Mouse (Mus musculus) MN1 (cell line): ENCODE results near the gene Gm42420.

Source experiments
- DNase-seq: peaks from one replicate; pipeline ENCODE4 v3.0.0-alpha.2; 2016; ENCODE audit warnings: low spot score

The Gm42420 gene

DNA sequence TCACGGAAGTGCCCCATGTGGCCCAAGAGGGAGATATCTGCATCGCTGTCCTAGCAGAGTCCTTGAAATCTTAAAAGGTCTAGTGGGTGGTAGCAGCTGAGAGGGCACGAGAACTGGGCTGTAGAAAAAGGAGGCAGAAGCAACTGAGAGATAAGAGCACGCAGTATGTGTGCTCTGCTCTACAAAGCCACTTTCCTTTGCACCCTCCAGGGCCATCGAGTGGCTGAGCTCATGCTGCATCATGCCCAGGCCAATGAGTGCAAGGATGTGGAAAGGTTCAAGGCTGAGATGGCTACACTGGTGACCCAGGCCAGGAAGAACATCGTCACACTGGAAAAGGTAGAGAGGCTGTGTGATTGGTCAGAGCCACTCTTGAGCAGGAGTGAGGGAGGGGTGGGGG lies at the start of gene Gm42420:
TSS of gene Gm42420 (plus strand) at position 237 of the 400 bp plus-strand sequence.
- DNase-seq, result no peak

DNA sequence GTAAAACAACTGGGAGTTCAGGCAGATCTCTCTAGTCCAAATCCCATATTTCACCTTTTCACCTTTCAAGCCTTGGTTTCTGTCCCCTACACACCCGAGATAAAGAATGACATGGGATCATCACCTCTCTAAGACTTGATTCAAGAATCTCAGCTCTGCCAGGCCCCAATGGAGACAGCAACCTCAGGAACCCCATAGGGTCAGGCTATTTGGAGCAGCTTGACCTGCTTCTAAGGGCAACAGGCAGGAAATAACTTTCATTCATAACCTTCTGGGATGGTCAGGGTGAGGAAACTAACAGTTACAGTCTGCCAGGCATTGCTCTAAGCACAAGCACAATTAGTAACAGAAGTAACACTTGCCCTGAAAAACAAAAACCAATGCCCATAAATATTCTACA lies 48.9 kb upstream of the Gm42420 start:
- DNase-seq, result no peak

DNA sequence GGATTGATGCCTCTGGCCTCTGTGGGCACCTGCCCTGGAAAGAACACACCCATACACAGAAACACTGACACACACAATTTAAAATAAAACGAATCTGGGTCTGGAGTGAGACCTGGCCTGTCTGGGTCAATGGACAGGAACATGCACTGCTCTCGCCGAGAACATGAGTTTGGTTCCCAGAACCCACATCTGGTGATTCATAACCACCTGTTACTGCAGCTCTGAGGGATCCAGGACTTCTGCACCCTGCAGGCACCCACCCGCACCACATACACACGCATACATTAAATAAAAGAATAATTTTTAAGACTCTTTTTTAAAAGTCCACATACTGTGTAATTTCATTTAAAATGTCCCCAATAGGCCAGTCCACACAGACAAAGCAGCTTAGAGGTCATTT lies 48.3 kb upstream of the Gm42420 start:
- DNase-seq, result no peak

DNA sequence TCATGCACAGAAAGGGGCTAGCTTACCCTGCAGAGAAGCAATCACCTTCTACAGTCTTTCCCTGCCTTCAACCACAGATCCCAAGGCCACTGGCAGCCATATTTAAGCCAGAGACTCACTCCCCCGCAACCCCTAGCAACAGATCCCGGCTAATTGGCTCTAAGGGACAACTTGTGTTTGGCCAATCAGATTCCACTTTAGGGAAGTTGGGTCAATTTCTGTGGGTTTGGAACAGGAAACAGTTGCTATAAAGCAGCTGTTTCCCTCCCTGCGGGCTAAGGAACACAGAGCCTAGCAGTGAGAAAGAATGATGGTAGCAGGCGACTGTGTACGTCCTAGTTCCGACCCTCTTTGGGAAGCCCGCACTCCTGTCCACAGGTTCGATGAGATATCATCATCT lies 47.3 kb upstream of the Gm42420 start:
- no peak for DNase-seq

DNA sequence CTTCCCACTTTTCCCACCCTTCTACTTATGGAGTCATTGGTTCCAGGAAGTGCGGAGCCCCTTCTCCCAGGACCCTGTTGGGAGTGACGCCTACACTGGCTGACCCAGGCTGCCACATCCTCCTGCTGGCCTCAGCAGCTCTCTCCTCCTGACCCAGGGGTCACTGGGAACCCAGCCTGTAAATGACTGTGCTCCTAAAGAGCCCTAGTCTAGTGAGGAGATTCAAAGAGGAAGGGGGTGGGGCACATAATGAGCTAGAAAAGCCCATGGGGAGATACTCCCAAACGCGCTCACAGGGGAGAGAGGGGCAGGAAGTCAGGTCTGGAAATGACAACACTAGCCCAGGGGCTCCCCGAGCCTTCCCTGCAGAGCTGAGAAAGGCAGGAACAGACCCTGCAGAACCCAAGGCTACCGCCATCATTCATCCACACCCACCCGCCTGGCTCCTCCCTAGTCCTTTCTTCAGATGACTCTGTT lies 45.8 kb upstream of the Gm42420 start:
- peak; percentile 34 for DNase-seq

DNA sequence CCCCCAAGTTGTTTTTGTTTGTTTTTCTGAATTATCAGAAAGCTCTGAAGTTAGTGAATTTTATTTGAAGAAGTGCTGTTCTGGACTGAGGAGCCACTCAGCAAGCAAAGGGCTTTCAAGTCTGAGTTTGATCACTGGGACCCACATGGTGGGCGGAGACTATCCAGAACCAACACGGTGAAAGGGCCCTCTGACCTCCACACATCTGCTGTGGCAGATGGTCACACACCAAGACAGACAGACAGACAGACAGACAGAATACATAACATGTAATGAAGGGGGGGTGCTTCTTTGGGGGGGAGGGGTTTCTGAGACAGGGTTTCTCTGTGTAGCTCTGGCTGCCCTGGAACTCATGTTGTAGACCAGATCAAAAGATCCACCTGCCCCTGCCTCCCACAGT lies 45.0 kb upstream of the Gm42420 start:
- DNase-seq, result no peak

DNA sequence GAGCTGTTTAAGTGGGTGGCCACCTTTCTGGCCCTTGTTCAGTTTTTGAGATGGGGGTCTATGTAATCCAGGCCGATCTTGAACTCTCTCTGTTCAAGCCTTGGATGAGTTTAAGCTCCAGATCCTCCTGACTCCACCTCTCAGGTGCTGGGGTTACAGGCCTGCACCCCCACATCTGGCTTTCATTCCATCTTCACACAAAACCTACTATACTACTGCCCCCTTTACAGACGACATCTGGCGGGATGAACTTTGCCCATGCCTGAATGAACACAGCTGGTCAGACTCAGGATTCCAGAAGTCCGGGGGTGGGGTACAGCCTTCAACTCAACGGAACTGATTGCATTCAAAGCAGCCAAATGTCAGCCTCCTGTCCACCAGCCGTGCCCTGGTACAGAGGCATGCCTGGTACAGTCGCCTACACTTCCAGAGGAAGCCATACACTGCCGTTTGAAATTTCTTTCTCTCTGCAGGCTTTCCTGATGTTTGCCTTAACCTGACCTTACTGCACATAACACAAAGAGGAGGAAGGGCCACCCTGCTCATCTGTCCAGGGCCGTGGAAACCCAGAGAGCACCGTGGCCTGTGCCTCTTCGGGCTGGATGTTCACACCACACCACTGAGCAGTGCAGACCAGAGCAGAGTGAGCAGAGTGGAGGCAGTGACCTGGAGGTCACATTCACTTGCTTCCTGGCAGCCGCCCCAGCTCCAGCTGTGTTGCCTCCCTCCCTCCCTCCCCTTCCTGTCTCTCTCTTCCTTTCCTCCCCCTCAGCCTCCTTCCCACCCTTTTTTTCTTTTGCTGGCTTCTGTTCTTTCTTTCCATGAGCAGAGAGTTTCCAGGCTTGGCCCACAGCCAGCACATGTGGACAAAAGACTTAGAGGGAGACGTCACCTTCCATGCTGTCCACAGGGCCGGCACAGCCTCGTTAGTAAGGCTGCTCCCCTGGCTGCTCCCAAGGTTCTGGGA lies 42.6 kb upstream of the Gm42420 start:
- peak; percentile 89 for DNase-seq

DNA sequence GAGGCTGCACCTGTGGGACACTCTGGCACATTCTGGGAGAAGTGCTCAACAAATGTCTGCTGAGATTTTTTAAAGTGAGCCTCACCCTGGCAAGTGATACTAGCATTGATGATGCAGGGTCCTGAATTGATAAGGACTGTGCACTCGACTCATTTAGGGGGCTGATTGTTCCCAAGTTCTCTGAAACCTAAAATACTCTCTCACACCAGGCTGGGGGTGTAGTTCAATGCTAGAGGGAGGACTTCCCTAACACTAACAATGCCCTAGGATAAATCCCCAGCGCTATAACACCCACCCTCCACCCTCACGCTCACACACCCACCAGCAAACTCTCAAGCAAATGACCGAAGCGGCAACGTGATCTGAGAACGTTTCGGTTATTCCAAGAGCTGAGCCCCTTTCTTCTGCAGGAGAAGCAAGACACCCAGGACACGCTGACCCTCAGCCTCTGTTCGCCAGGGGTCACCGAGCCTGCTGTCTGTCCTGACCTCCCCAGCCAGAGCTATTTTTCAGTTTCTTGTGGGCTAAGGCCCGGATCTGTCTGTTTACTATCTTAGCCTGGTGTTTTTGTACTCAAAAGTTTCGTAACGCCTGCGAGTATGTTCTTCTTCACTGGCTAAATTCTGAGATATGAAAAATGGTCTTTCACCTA lies 41.7 kb upstream of the Gm42420 start:
- DNase-seq, result no peak

DNA sequence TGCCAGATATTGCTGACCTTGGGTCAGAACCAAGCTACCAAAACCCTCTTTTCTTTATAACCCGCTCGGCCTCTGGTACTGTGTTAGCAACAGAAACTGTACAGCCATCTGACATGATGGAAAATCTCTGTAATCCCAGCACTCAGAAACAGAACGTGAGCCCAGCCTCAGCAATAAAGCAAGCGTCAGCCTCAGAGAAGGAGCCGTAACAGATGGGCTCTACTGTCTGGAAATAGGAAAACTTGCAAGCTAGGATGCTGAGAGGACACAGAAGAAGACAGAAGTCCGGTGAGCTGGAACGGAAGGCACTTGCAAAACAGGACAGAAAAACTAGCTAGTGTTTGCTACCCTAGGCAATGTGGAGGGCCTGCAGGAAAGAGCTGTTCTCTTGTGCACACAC lies 40.1 kb upstream of the Gm42420 start:
- no peak for DNase-seq

DNA sequence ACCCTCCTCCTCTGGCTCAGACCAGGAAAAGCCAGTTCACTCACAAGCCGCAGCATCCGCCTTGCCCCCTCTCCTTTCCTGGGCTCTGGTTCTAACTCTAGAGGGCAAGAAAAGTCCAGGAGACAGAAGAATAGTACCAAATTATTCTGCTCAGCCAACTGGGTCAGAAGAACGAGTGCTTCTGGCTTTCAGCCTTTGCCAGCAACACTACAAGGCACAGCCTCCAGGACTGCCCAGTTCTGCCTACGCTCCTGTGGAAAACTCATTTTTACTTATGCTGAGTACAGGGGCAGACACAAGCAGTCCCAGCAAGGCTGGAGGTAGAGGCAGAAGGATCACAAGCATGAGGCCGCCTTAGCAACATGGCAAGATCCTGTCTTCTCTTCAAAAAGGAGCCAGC lies 37.5 kb upstream of the Gm42420 start:
- DNase-seq, result no peak

DNA sequence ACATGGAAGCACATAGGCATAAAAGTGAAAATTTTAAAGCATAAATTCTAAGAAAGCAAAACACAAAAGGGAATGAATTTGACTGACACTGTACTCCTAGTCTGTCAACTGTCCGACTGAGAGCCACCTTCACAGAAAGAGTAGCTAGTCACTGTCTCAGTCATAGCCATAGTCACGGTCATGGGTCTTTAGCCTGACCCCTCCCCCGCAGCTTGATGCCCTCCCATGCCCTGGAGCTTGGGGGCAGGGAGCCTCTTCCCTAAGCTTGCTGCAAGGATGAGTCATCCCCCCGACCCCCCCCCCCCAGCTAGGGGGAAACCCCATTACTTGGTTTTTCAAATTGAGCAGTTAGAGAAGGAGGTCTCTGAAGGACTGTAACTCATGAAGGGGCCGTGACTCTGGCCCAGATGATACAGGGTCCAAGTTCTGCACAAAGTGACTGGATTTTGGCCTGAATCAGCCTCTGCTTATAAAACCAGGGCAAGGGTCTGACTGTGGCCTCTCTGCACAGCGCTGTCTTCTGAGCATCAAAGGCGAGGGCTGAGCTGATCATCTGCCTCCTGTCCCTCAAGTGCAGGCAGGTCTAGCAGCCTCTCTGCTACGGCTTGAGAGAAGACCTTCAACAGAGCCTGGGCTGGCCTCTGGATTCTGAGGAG lies 33.4 kb upstream of the Gm42420 start:
- peak; percentile 50 for DNase-seq

DNA sequence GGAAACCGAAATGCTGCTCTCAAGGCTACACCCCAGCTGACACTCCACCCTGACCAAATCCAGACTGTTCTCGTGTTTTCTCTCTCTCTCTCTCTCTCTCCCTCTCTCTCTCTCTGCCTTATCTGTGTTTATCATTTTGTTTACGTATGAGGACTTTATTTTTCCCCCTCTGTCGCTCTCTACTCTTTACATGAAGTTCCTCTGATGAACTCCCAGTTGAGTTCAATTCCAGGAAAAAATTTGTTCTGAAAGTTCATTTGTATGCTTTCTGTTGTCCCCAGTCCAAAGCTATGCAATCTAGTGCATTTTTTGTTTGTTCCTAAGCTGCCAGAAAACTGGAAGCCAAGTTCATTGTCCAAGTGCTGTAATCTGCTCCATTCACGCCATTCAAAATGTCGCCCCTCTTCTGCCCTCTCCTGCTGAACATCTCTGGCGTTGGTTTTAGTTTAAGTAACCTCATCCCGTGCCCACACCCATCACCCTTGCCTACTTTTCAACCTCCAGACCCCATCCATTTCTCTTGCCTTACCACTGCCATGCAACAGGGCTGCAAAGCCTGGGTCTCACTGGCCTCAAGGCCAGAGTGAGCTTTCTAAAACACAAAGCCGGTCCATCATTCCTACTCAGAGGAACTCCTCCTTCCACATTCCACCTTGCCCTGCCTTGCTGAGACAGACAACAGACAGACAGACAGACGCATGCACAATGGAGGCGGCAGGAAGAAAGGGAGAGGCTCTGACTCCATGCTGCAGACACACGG lies 30.5 kb upstream of the Gm42420 start:
- DNase-seq, result no peak

DNA sequence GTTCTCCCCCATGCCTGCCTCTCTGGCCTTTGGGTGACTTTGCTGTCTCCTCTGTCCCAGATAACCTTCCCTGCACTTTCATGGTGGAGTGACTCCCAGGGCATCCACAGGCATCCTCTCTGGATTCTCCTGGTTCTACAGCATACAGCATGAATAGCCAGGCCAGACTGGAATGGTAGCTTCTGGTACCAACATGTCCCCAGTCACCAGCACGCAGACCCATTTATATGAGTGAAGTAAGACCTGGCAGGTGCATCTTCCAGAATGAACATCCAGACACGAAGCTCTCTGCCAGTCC lies 30.0 kb upstream of the Gm42420 start:
- DNase-seq, result no peak

DNA sequence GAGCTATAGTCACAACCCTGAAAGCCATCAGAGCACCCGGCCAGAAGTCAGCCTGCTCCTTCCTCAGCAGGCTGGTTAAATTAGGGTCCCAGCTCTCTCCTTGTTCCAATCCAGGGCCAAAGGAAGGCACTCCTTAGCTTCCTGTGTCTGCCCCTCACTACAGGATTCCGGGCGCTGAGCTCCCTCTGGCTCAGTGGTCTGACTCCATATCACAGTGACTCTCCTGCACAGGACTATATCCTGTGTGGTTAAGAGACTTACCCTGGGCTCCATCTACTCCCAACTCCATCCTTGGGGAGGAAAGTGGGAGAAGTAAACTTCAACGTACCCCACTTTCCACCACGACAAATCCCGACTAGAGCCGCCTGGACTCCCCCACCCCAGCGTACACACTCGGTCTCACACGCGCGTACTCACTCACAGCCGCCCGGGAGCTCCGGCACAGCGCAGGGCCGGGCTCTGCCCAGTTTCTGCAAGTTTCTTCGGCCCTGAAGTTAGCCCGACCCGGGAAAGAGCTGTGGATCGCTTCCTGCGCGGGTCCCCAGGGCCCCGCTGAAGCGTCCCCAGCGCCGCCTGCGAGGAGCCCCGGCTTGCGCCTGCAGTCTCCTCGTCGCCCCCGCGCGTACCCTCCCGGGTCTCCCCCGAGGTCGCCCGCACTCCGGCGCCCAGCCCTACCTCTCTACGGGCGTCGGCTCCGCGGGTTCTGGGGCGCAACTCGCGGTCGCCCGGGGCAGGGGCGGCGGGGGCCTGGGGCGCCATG lies 28.5 kb upstream of the Gm42420 start:
- DNase-seq, result peak; percentile 50

DNA sequence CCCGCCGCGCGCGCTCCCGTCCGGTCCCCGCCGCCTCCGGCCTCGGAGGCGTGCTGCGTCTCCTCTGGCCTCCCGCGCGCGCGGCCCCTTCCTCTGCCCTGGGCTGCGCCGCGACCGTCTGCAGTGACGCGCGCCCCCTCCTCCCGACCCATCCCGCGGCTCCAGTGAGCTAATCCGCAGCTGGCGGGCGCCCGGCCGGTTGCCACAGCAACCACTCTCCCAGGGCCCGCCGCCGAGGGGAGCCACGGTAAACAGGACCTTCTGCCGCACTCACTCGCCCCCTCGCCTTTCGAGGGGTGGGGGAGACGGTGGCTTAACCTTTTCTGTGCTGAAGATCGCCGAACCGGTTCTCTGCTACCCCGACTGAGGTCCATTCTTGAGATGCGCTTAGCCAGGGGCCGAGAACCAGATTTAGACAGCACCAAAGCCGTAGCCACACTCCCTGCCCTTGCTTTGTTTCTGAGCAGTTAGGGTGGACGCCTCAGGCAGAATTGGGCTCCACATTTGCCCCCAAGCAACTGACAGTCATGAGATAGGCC lies 27.8 kb upstream of the Gm42420 start, which contains the start of gene Dennd2a:
TSS of gene Dennd2a (minus strand) at position 145 of the 539 bp plus-strand sequence.
- DNase-seq, result peak; percentile 85

DNA sequence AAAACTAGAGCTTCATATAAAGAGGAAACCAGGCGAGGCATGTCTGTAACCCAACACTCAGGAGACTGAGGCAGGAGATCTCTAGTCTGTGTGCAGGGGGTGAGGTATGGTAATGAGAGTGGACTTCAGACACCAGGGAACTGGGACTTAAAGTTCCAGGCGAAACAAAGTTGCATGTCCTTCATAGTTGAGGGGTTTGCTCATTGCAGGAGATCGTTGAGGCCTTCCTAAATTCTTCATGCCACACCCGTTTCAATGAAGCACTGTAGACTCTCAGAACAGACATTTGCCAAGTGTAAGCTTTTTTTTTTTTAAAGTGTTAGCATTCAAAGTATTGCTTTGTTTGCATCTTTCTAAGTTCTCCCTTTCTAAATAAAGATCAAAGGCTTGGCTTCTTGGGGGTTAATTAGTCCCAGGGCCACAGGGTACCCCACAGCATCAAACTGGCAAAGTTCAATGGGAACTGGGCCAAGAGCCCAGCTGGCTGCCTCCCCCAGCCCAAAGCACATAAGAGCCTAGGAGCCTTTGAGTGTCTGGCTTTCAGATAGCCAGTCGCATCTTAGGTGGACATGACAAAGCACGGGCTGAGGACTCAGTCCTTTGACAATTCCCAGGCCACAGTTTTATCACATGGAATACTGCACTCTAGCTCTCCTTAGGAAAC lies 26.1 kb upstream of the Gm42420 start:
- DNase-seq, result peak; percentile 10

DNA sequence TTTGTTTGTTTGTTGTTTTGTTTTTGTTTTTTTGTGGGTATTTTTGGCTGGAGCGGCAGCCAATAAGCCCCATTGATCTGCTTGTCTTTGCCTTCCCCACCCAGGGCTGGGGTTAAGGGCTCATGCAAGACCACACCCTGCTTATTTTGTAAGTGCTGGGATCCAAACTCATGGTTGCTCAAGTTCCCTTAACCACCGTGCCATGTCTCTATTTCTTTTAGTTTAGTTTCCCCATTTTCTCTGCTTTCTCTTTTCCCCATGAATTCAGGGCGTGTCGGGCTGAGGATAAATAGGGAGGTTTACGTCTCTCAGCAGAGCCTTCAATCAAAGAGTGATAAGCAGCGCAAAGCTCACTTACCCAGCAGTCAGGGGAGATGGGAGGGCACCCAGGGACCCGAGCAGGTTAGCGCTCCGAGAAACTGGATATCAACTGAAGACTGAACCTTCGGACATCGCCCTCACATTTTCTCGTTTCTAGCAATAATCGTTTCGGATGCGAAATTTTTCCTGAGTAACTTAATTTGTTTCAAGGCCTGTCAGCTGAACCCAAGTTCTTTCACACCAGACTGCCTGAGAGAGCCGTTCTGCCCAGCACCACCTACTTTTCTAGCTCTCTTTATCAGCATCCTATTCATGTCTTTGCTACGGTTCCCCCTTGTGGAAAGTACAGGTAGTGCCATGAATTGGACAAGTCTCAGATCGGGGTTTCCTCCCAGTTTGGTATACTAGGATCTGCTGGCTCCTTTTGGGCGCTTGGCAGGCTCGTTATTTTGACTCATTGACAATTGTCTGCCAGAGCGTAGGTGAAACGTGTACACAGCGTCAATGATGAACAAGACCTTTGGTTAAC lies 23.2 kb upstream of the Gm42420 start:
- peak; percentile 80 for DNase-seq

DNA sequence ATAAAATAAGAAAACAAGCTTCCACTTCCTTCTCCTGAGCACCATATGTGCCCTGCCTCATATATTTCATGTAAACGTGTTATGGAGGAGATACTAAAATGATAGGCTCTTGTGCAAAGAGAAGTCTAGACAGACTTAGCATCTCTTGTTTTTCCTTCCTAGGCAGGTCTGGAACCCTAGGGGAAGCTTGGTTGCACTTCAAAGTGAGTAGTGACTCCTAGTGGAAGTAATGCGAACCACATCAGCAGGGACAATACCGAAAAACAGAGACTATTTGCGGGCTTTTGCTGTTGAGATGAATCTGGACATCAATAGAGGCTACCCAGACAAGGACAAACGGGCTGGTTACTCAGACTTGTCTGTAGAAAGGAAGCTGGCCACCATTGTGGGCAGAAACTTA lies 18.0 kb upstream of the Gm42420 start:
- DNase-seq, result peak; percentile 53

DNA sequence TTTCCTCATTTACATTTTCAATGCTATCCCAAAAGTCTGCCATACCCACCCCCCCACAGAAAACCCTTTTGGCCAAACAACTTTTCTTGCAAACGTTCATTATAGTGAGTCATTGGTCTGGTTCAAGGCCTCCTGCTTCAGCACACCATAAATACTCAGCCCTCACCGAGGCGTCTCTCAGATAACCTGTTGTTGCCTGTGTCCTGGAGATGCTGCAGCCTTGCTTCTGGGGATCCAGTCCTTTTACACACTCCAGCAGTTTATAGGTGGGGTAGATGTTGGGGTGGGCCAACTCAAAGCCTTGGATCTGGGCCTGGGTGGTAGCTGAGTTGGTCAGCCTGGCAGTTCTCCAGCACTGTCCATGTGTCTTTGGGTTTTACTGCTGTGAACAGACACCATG lies 15.1 kb upstream of the Gm42420 start:
- DNase-seq, result no peak
